Comparison of ENCODE assay signal across 9 mouse cellular contexts in the genomic region with DNA sequence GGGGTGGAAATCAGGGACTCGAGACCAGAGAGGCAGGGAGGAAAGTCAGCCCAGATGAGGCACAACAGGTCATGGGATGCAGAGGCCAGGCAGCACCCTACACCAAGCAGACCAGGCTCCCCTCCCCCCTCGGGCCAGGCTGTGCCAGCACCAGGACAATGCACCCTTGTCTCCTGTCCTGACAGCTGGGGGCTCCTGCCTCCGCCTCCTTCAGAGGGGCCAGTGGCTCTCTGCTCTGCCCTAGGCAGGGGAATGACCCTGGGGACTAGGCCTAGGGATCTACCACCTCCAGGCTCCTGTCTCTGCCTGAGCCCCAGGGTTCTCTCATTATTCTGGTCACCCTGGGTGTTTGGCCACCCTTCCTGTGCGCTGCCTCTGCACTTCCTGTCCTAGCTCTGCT. TPM values are rescaled to one million over a fixed set of nuclear protein-coding genes. Genes with fewer than 3 reads are reported as not detected.
A peak's percentile ranks its signal among the peaks of the same experiment; 100 is the strongest.
DNase-seq lines count a peak whose midpoint lies in the region; ATAC-seq and TF ChIP-seq lines count a peak whose summit lies in the region.
"Had no signal": no experiment of that assay in that cellular context is flagged by ENCODE, and none has a peak within 500 bp of the region (broad histone marks: within the 10 kb centered on the region; RNA-seq: fewer than 3 reads in every experiment).

No protein-coding gene starts in this region.

- H3K27me3 ChIP-seq in lung, embryonic 16.5 days (ENCODE audit: control insufficient read depth, insufficient read depth, low read depth, low read length): peaks cover 2% of the 10 kb centered on the region; the same call in 1 of the 2 replicates
- peaks cover 42% of the 10 kb centered on the region for H3K27me3 ChIP-seq in hindbrain, embryonic 12.5 days
- peaks cover 19% of the 10 kb centered on the region for H3K27me3 ChIP-seq in limb, embryonic 15.5 days

- 0 out of 2 replicates have a peak overlapping the region, but pooled peaks have one; percentile 26 for H3K9ac ChIP-seq in lung, embryonic 16.5 days (ENCODE audit: low read length)
- peak overlapping the region; percentile 54 for H3K9ac ChIP-seq in hindbrain, embryonic 12.5 days
- no peak overlapping the region for H3K9ac ChIP-seq in limb, embryonic 15.5 days

- H3K9me3 ChIP-seq in lung, embryonic 16.5 days (ENCODE audit: control insufficient read depth, low read length): no peaks in the 10 kb centered on the region
- H3K9me3 ChIP-seq in hindbrain, embryonic 12.5 days (replicated peaks): no peaks in the 10 kb centered on the region
- H3K9me3 ChIP-seq in limb, embryonic 15.5 days: no peaks in the 10 kb centered on the region

- no peak overlapping the region for H3K4me3 ChIP-seq in lung, embryonic 16.5 days (ENCODE audit: low read length)
- no peak overlapping the region for H3K4me3 ChIP-seq in lung, adult 2 months (replicated peaks; ENCODE audit: extremely low read depth, low read depth, low read length)
- peak overlapping the region; percentile 75 for H3K4me3 ChIP-seq in gastrocnemius, adult 2 months
- H3K4me3 ChIP-seq in hindbrain, embryonic 12.5 days: no peak overlapping the region
- H3K4me3 ChIP-seq in limb, embryonic 15.5 days: 0 out of 2 replicates have a peak overlapping the region, but pooled peaks have one; percentile 5

- no peak overlapping the region for H3K4me2 ChIP-seq in lung, embryonic 16.5 days (ENCODE audit: low read depth, low read length)
- H3K4me2 ChIP-seq in hindbrain, embryonic 12.5 days (replicated peaks): no peak overlapping the region
- H3K4me2 ChIP-seq in limb, embryonic 15.5 days: no peak overlapping the region

- H3K4me1 ChIP-seq in lung, embryonic 16.5 days (replicated peaks; ENCODE audit: control insufficient read depth, insufficient read depth, low read length): peaks cover 47% of the 10 kb centered on the region
- H3K4me1 ChIP-seq in lung, adult 2 months (ENCODE audit: control insufficient read depth, insufficient read depth, low read length): peaks cover 5% of the 10 kb centered on the region; the same call in 1 of the 2 replicates
- peaks cover 42% of the 10 kb centered on the region for H3K4me1 ChIP-seq in hindbrain, embryonic 12.5 days
- H3K4me1 ChIP-seq in limb, embryonic 15.5 days: peaks cover 33% of the 10 kb centered on the region

- no peak for TF ChIP-seq POLR2A in lung, adult 2 months (IDR thresholded peaks at IDR 0.05; ENCODE audit: borderline replicate concordance, extremely low read depth, low read depth, low read length)

- intact Hi-C loops in gastrocnemius, adult 2 months (cut with DNase I): no loop called here

- H3K27ac ChIP-seq in lung, embryonic 16.5 days (ENCODE audit: low read length): no peak overlapping the region
- H3K27ac ChIP-seq in gastrocnemius, adult 2 months: peak overlapping the region; percentile 90
- H3K27ac ChIP-seq in hindbrain, embryonic 12.5 days: peak overlapping the region; percentile 66
- H3K27ac ChIP-seq in limb, embryonic 15.5 days: peak overlapping the region; percentile 24; the same call in 1 of the 2 replicates

- no peak for TF ChIP-seq CTCF in lung, adult 2 months (IDR thresholded peaks at IDR 0.05; ENCODE audit: insufficient read depth, low read length)
- no peak for TF ChIP-seq CTCF in gastrocnemius, adult 2 months (IDR thresholded peaks at IDR 0.05)

- 24% methylated on average over 4 of the region's 4 CpGs for WGBS in lung, embryonic 16.5 days
- 39% methylated on average over 4 of the region's 4 CpGs for WGBS in lung, adult 2 months
- WGBS in hindbrain, embryonic 12.5 days: 19% methylated on average over 4 of the region's 4 CpGs
- 17% methylated on average over 4 of the region's 4 CpGs for WGBS in limb, embryonic 15.5 days

- DNase-seq in lung, adult 2 months: no peak
- DNase-seq in gastrocnemius, adult 2 months: peak; percentile 83
- DNase-seq in skeletal muscle tissue, adult 2 months (ENCODE audit: low read depth, low spot score): peak; percentile 75
- DNase-seq in thymus, postnatal 10 days (ENCODE audit: low spot score in 2 of 2): no peak

- ATAC-seq in lung, embryonic 16.5 days (ENCODE audit: low read depth): no peak
- ATAC-seq in hindbrain, embryonic 12.5 days (ENCODE audit: low FRiP score): peak; percentile 81
- ATAC-seq in limb, embryonic 15.5 days (ENCODE audit: insufficient number of reproducible peaks, low FRiP score, low TSS enrichment, low read depth): 0 out of 2 replicates have a peak, but pooled peaks have one; percentile 17
- ATAC-seq in inflammation-experienced regulatory T-cells, adult 6 months: no peak

- H3K36me3 ChIP-seq in lung, embryonic 16.5 days (ENCODE audit: control insufficient read depth, insufficient read depth, low read length): 0 out of 2 replicates have a peak, but pooled peaks cover 1% of the 10 kb centered on the region
- H3K36me3 ChIP-seq in hindbrain, embryonic 12.5 days: no peaks in the 10 kb centered on the region
- H3K36me3 ChIP-seq in limb, embryonic 15.5 days: peaks cover 9% of the 10 kb centered on the region; the same call in 1 of the 2 replicates

RNA-seq across cellular contexts. Expression of gene Josd2, which starts 6.6 kb away (rescaled TPM):
- 115 and 116 TPM in 2 replicates for polyA plus RNA-seq in lung, embryonic 16.5 days (2015; fragmentation: Nextera tagmentation; extraction: Ambion mirVana)
- 164 and 175 TPM in 2 replicates for polyA plus RNA-seq in lung, adult 2 months (2012; rRNA removed)
- 10 to 100 TPM; 51.0 to 57.0 TPM for total RNA-seq in gastrocnemius, adult 2 months (2021)
- polyA plus RNA-seq in hindbrain, embryonic 12.5 days (2016; fragmentation: Nextera tagmentation; extraction: Ambion mirVana): 60.5 and 65.1 TPM in 2 replicates
- 92.9 and 121 TPM in 2 replicates for polyA plus RNA-seq in limb, embryonic 15.5 days (2015; fragmentation: Nextera tagmentation; extraction: Ambion mirVana)
- polyA plus RNA-seq in inflammation-experienced regulatory T-cells, adult 6 months (2017; shearing (Covaris generic)): 10 to 100 TPM; 46.9 to 62.6 (median 47.0) TPM

RNA-seq across cellular contexts. Expression of gene Aspdh, which starts 9.2 kb away (rescaled TPM):
- 0.62 and 1.3 TPM in 2 replicates for polyA plus RNA-seq in lung, embryonic 16.5 days (2015; fragmentation: Nextera tagmentation; extraction: Ambion mirVana)
- 0.24 and 0.50 TPM in 2 replicates for polyA plus RNA-seq in lung, adult 2 months (2012; rRNA removed)
- total RNA-seq in gastrocnemius, adult 2 months (2021): not detected
- polyA plus RNA-seq in hindbrain, embryonic 12.5 days (2016; fragmentation: Nextera tagmentation; extraction: Ambion mirVana): 1.3 and 3.9 TPM in 2 replicates
- polyA plus RNA-seq in limb, embryonic 15.5 days (2015; fragmentation: Nextera tagmentation; extraction: Ambion mirVana): 0.29 and 0.56 TPM in 2 replicates
- polyA plus RNA-seq in inflammation-experienced regulatory T-cells, adult 6 months (2017; shearing (Covaris generic)): not detected

RNA-seq across cellular contexts. Expression of gene Emc10, which starts 21.9 kb away (rescaled TPM):
- polyA plus RNA-seq in lung, embryonic 16.5 days (2015; fragmentation: Nextera tagmentation; extraction: Ambion mirVana): 94.0 TPM in 2 replicates
- 250 and 268 TPM in 2 replicates for polyA plus RNA-seq in lung, adult 2 months (2012; rRNA removed)
- total RNA-seq in gastrocnemius, adult 2 months (2021): 10 to 100 TPM; 43.6 to 52.2 TPM
- 134 and 142 TPM in 2 replicates for polyA plus RNA-seq in hindbrain, embryonic 12.5 days (2016; fragmentation: Nextera tagmentation; extraction: Ambion mirVana)
- 103 and 116 TPM in 2 replicates for polyA plus RNA-seq in limb, embryonic 15.5 days (2015; fragmentation: Nextera tagmentation; extraction: Ambion mirVana)
- 10 to 100 TPM; 21.0 to 22.5 (median 22.3) TPM for polyA plus RNA-seq in inflammation-experienced regulatory T-cells, adult 6 months (2017; shearing (Covaris generic))

RNA-seq across cellular contexts. Expression of gene Fam71e1, which starts 22.0 kb away (rescaled TPM):
- polyA plus RNA-seq in lung, embryonic 16.5 days (2015; fragmentation: Nextera tagmentation; extraction: Ambion mirVana): 9.5 and 9.9 TPM in 2 replicates
- polyA plus RNA-seq in lung, adult 2 months (2012; rRNA removed): 9.5 and 10.3 TPM in 2 replicates
- 1 to 10 TPM; 2.4 to 5.5 TPM for total RNA-seq in gastrocnemius, adult 2 months (2021)
- 25.2 and 26.0 TPM in 2 replicates for polyA plus RNA-seq in hindbrain, embryonic 12.5 days (2016; fragmentation: Nextera tagmentation; extraction: Ambion mirVana)
- polyA plus RNA-seq in limb, embryonic 15.5 days (2015; fragmentation: Nextera tagmentation; extraction: Ambion mirVana): 9.7 and 12.8 TPM in 2 replicates
- polyA plus RNA-seq in inflammation-experienced regulatory T-cells, adult 6 months (2017; shearing (Covaris generic)): 1 to 10 TPM; 2.7 to 5.2 (median 3.9) TPM

RNA-seq across cellular contexts. Expression of gene Lrrc4b, which starts 45.6 kb away (rescaled TPM):
- 0.36 and 0.57 TPM in 2 replicates for polyA plus RNA-seq in lung, embryonic 16.5 days (2015; fragmentation: Nextera tagmentation; extraction: Ambion mirVana)
- 4.5 and 4.9 TPM in 2 replicates for polyA plus RNA-seq in lung, adult 2 months (2012; rRNA removed)
- total RNA-seq in gastrocnemius, adult 2 months (2021): not detected
- polyA plus RNA-seq in hindbrain, embryonic 12.5 days (2016; fragmentation: Nextera tagmentation; extraction: Ambion mirVana): 12.6 and 12.7 TPM in 2 replicates
- 0.55 and 0.87 TPM in 2 replicates for polyA plus RNA-seq in limb, embryonic 15.5 days (2015; fragmentation: Nextera tagmentation; extraction: Ambion mirVana)
- not detected for polyA plus RNA-seq in inflammation-experienced regulatory T-cells, adult 6 months (2017; shearing (Covaris generic))
- polyA plus RNA-seq: liver, embryonic 16.5 days had no signal

Comparison
In these comparisons a context has a peak if more than half of its experiments do, and no peak if none do; other contexts are left out.
1. ATAC-seq: peak in hindbrain, embryonic 12.5 days (single experiment) and limb, embryonic 15.5 days (single experiment); none in lung, embryonic 16.5 days (single experiment) and inflammation-experienced regulatory T-cells, adult 6 months (single experiment).
2. H3K4me3 ChIP-seq: peak in gastrocnemius, adult 2 months (single experiment) and limb, embryonic 15.5 days (single experiment); none in lung, embryonic 16.5 days (single experiment), lung, adult 2 months (single experiment) and hindbrain, embryonic 12.5 days (single experiment).
3. DNase-seq: peak in gastrocnemius, adult 2 months (single experiment) and skeletal muscle tissue, adult 2 months (single experiment); none in lung, adult 2 months (single experiment) and thymus, postnatal 10 days (0 of 2).